Mouse (Mus musculus) cortical plate, adult 2 months (tissue): ENCODE results near the gene Wap.

Experiments
- CTCF ChIP-seq: fragments of 200-500 bp; IDR thresholded peaks from 2 replicates; pipeline ENCODE4 v1.5.1; 2011; ENCODE audit warnings: mild to moderate bottlenecking, control low read depth, low read length; ENCODE audit not compliant: insufficient read depth; ENCODE audit errors: extremely low read depth
- POLR2A ChIP-seq: fragments of 200-500 bp; IDR thresholded peaks from 2 replicates; pipeline ENCODE4 v1.6.1; 2011; ENCODE audit warnings: mild to moderate bottlenecking, low read length, control low read depth; ENCODE audit not compliant: insufficient read depth; ENCODE audit errors: extremely low read depth

DNA sequence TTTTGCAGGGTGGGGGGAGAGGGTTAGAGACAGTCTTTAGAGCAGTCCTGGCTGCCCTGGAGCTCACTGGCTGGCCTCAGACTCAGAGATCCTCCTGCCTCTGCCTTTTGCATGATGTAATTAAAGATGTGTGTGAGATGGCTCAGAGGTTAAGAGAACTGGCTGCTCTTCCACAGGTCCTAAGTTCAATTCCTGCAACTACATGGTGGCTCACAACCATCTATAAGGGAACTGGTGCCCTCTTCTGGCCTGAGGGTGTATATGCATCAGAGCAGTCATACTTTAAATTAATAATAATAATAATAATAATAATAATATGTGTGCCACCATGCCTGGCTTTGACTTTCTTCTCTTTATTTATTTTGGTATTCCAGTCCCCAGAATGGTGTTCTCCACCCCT lies 8.8 kb downstream of the Wap start:
- peak; percentile 43 for TF ChIP-seq CTCF
- no peak for TF ChIP-seq POLR2A
